Mouse (Mus musculus): ENCODE measurements at regions not wholly inside any gene's neighbourhood (a gene's known extent, or its start where the extent isn't known, plus 50 kb on each side); places are given as distances from the start of the nearest gene placed in this dataset.

DNA sequence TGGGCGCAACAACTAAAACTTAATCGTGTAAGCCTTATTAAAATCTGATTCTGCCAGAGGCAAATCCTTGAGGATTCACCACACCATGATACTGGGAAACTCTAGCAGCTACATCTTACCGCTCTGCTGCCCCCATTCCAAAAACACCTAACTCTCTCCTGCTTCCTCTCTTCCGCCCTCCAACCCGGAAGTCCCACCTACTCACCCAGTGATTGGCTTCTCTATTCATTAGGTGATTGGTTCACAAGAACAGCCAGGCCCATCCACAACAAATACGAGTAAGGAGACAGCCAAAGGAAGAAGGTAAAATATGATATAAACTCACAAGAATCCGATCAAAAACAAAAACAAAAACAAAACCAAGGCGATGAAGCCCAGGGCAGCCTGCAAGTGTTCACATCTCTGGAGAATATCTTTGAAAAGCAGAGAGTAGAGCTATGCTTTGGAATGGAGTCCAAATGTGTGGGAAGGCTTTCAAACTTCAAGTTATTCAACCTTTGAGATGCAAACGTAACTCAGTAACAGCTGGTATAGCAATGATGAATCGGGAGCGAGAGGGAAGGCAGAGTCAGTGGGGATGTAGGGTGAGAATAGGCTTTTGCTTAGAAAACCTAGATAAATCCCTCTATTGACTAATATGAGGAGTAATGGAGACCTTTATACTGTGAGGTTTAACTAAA is 76.5 kb upstream of the Arid2 start:
- Histone ChIP-seq H3K4me3 (ENCODE audit: low read length) (no peak overlapping the region), H3K4me1 (ENCODE audit: control insufficient read depth, insufficient read depth, low read depth, low read length) (no peaks in the 10 kb centered on the region), H3K9me3 (ENCODE audit: control insufficient read depth, low read length) (no peaks in the 10 kb centered on the region), H3K27me3 (replicated peaks; ENCODE audit: control insufficient read depth, insufficient read depth, low read length) (no peaks in the 10 kb centered on the region), H3K9ac (ENCODE audit: low read depth, low read length) (no peak overlapping the region), H3K36me3 (ENCODE audit: control insufficient read depth, insufficient read depth, low read length) (no peaks in the 10 kb centered on the region), H3K4me2 (ENCODE audit: low read length) (no peak overlapping the region), H3K27ac (ENCODE audit: low read depth, low read length) (no peak overlapping the region)
- ATAC-seq, result no peak
- WGBS, result 88% methylated on average over 11 of the region's 11 CpGs

DNA sequence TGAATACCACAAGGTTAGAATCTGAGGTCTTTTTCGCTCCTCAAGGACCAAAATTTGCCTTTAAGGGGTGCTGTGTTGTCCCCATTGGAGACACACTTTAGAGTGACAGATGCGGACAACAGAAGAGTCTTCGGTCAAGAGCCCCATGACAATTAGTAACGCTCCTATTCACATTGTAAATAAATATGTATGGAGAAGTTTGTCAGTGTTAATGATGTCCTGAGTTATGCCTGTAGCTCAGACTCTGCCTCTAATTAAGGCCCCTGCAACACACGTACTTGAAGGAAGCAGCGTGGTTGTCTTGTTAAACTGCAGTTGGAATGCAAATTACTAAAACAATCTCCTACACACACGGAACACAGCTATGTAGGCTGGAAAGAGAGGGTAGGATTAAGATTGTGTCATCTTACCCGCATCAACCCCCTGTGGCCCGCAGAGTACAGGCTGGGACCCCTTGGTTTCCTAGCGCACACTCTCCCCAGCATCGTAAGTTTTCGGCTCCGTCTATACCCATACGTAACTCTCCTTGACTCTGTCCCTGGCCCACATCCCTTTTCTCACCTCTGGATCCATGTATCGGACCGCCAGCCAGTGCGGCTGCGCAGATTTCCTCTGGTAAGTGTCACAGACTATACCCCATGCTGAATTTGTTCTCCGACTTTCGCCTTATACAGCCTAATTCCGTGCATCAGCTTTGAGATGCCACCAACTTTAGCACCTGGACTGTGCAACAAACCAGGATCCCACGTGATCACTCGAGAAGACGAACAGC is 73.6 kb upstream of the Arid2 start:
- H3K4me3 ChIP-seq (ENCODE audit: low read length), result no peak overlapping the region
- no peak overlapping the region for H3K4me2 ChIP-seq (ENCODE audit: low read length)
- no peaks in the 10 kb centered on the region for H3K4me1 ChIP-seq (ENCODE audit: control insufficient read depth, insufficient read depth, low read depth, low read length)
- 78% methylated on average over 24 of the region's 24 CpGs for WGBS
- no peak overlapping the region for H3K9ac ChIP-seq (ENCODE audit: low read depth, low read length)
- no peaks in the 10 kb centered on the region for H3K27me3 ChIP-seq (replicated peaks; ENCODE audit: control insufficient read depth, insufficient read depth, low read length)
- no peak for ATAC-seq
- no peaks in the 10 kb centered on the region for H3K36me3 ChIP-seq (ENCODE audit: control insufficient read depth, insufficient read depth, low read length)
- no peaks in the 10 kb centered on the region; the same call in 1 of the 2 replicates for H3K9me3 ChIP-seq (ENCODE audit: control insufficient read depth, low read length)
- H3K27ac ChIP-seq (ENCODE audit: low read depth, low read length), result no peak overlapping the region

DNA sequence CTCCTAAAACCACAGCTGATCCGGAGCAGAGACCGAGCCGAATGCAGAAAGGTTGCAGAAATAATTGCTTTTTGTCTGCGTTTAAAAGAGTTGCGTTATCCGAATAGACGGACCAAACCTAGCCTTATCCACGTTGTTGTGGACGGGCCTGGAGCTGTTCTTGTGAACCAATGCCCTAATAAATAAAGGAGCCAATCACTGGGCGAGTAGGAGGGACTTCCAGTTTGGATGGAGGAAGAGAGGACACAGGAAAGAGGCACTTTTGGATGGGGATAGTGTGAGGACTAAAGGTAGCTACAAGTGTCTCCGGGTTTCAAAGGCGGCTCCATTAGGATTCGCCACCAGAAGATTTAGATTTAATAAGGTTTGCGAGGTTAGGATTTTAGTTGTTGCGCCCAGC is 69.4 kb upstream of the Arid2 start:
- no peak overlapping the region for H3K4me2 ChIP-seq (ENCODE audit: low read length)
- 94% methylated on average over 15 of the region's 15 CpGs for WGBS
- H3K9ac ChIP-seq (ENCODE audit: low read depth, low read length), result no peak overlapping the region
- no peak for ATAC-seq
- H3K36me3 ChIP-seq (ENCODE audit: control insufficient read depth, insufficient read depth, low read length), result no peaks in the 10 kb centered on the region
- no peak overlapping the region for H3K4me3 ChIP-seq (ENCODE audit: low read length)
- no peak overlapping the region for H3K27ac ChIP-seq (ENCODE audit: low read depth, low read length)
- H3K27me3 ChIP-seq (replicated peaks; ENCODE audit: control insufficient read depth, insufficient read depth, low read length), result no peaks in the 10 kb centered on the region
- no peaks in the 10 kb centered on the region; the same call in 1 of the 2 replicates for H3K9me3 ChIP-seq (ENCODE audit: control insufficient read depth, low read length)
- no peaks in the 10 kb centered on the region for H3K4me1 ChIP-seq (ENCODE audit: control insufficient read depth, insufficient read depth, low read depth, low read length)

DNA sequence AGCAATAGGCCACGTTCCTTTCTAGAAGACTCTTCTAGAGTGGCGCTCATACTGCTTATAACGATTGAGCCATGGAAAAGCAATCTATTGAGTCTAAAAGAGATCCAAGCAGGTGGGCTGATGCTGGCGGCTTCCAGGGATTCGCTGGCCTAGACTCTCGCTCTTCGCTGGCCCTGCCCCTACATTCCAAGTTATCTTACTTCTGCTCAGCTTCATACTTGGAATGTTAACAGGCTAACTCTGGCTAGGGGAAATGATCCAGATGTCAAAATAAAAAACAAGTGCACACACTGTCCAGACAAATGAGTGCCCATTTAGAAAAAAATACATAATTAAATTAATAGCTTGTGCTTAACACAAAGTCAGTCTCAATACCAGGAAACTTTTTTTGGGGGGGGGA is 67.6 kb upstream of the Arid2 start:
- no peak for ATAC-seq
- Histone ChIP-seq H3K4me2 (ENCODE audit: low read length) (no peak overlapping the region), H3K27ac (ENCODE audit: low read depth, low read length) (no peak overlapping the region), H3K4me1 (ENCODE audit: control insufficient read depth, insufficient read depth, low read depth, low read length) (no peaks in the 10 kb centered on the region), H3K9me3 (ENCODE audit: control insufficient read depth, low read length) (no peaks in the 10 kb centered on the region; the same call in 1 of the 2 replicates), H3K4me3 (ENCODE audit: low read length) (no peak overlapping the region), H3K36me3 (ENCODE audit: control insufficient read depth, insufficient read depth, low read length) (no peaks in the 10 kb centered on the region), H3K27me3 (replicated peaks; ENCODE audit: control insufficient read depth, insufficient read depth, low read length) (no peaks in the 10 kb centered on the region), H3K9ac (ENCODE audit: low read depth, low read length) (no peak overlapping the region)
- 89% methylated on average over 7 of the region's 7 CpGs for WGBS

DNA sequence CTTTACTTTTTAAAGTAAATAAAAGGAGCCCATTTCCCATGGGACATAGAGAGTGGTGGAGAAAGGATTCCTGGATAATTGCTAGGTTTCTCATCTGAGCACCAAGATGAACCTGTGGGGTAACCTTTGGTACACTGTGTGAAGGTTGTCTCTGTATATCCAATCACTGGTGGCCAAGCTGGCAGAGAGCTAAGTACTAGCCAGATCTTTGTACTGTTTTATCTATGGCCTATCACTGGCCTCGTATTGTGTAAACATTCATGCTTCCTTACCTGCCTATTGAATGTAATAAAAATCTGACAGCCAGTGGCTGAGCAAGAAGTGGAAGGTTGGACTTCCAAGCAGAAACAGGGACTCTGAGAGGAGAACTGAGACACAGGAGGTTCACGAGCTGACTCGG is 55.3 kb upstream of the Arid2 start:
- no peaks in the 10 kb centered on the region for H3K9me3 ChIP-seq (ENCODE audit: control insufficient read depth, low read length)
- no peaks in the 10 kb centered on the region for H3K27me3 ChIP-seq (replicated peaks; ENCODE audit: control insufficient read depth, insufficient read depth, low read length)
- no peak overlapping the region for H3K27ac ChIP-seq (ENCODE audit: low read depth, low read length)
- no peak overlapping the region for H3K4me2 ChIP-seq (ENCODE audit: low read length)
- no peaks in the 10 kb centered on the region for H3K4me1 ChIP-seq (ENCODE audit: control insufficient read depth, insufficient read depth, low read depth, low read length)
- no peaks in the 10 kb centered on the region for H3K36me3 ChIP-seq (ENCODE audit: control insufficient read depth, insufficient read depth, low read length)
- H3K9ac ChIP-seq (ENCODE audit: low read depth, low read length), result no peak overlapping the region
- WGBS, result 92% methylated on average over 3 of the region's 3 CpGs
- no peak overlapping the region for H3K4me3 ChIP-seq (ENCODE audit: low read length)
- ATAC-seq, result no peak

GRCm38 (mm10) chr15:96233113-96233512 is 54.2 kb upstream of the Arid2 start:
- peak overlapping the region; percentile 34; the same call in 1 of the 2 replicates for H3K27ac ChIP-seq (ENCODE audit: low read depth, low read length)
- ATAC-seq, result no peak
- no peak overlapping the region for H3K4me2 ChIP-seq (ENCODE audit: low read length)
- H3K4me1 ChIP-seq (ENCODE audit: control insufficient read depth, insufficient read depth, low read depth, low read length), result no peaks in the 10 kb centered on the region
- no peaks in the 10 kb centered on the region for H3K27me3 ChIP-seq (replicated peaks; ENCODE audit: control insufficient read depth, insufficient read depth, low read length)
- no peak overlapping the region for H3K9ac ChIP-seq (ENCODE audit: low read depth, low read length)
- H3K9me3 ChIP-seq (ENCODE audit: control insufficient read depth, low read length), result no peaks in the 10 kb centered on the region
- H3K36me3 ChIP-seq (ENCODE audit: control insufficient read depth, insufficient read depth, low read length), result no peaks in the 10 kb centered on the region
- no peak overlapping the region for H3K4me3 ChIP-seq (ENCODE audit: low read length)

DNA sequence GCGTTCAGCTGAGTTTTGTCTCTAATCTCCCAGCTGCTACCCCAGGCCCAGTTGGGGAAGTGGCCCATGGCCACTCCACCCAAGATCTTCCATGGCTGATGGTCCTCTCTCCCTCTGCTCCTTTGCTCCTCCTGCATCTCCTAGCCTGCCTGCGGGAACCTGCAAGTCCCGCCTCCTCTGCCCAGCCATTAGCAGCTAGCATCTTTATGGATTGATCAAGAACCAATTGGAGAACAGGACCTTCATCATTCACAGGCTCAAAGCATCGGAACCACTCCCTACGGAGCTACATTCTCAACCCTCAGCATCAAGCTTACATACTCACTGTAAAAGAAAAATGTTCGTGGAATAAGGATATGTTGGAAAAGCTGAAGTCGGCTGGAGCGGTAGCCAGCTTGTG is 52.5 kb upstream of the Arid2 start:
- Histone ChIP-seq H3K9ac (ENCODE audit: low read depth, low read length) (no peak overlapping the region), H3K4me3 (ENCODE audit: low read length) (no peak overlapping the region), H3K9me3 (ENCODE audit: control insufficient read depth, low read length) (no peaks in the 10 kb centered on the region), H3K4me1 (ENCODE audit: control insufficient read depth, insufficient read depth, low read depth, low read length) (no peaks in the 10 kb centered on the region), H3K36me3 (ENCODE audit: control insufficient read depth, insufficient read depth, low read length) (no peaks in the 10 kb centered on the region), H3K4me2 (ENCODE audit: low read length) (peak overlapping the region; percentile 8; the same call in 1 of the 2 replicates), H3K27me3 (replicated peaks; ENCODE audit: control insufficient read depth, insufficient read depth, low read length) (no peaks in the 10 kb centered on the region), H3K27ac (ENCODE audit: low read depth, low read length) (no peak overlapping the region)
- ATAC-seq, result no peak
- 49% methylated on average over 8 of the region's 8 CpGs for WGBS
